Mouse (Mus musculus) testis, adult 2 months (tissue): Measurements from ENCODE around the gene Svs3b. TPM values are rescaled to one million over a fixed set of nuclear protein-coding genes. Genes with fewer than 3 reads are reported as not detected.
"Not testable (repeated sequence)": the region's sequence is repeated elsewhere in the genome, so short reads cannot be mapped to it uniquely, and the experiment has no call there.

Experiments
- H3K27ac ChIP-seq: fragments of 200-500 bp; 2 replicates; pipeline ENCODE4 v1.5.1; 2012; ENCODE audit warnings: low read depth, low read length; ENCODE audit not compliant: control insufficient read depth, insufficient read depth
- H3K27me3 ChIP-seq: fragments of 200-500 bp; 2 replicates; pipeline ENCODE4 v1.6.1; 2012; ENCODE audit warnings: mild to moderate bottlenecking, low read length, moderate library complexity; ENCODE audit not compliant: control insufficient read depth, insufficient read depth
- H3K36me3 ChIP-seq: fragments of 200-500 bp; 2 replicates; pipeline ENCODE4 v1.6.1; 2012; ENCODE audit warnings: mild to moderate bottlenecking, low read length; ENCODE audit not compliant: control insufficient read depth, insufficient read depth
- H3K4me1 ChIP-seq: fragments of 200-500 bp; 2 replicates; pipeline ENCODE4 v1.6.1; 2012; ENCODE audit warnings: low read length; ENCODE audit not compliant: control insufficient read depth, insufficient read depth
- H3K4me3 ChIP-seq: fragments of 200-500 bp; 2 replicates; pipeline ENCODE4 v1.5.1; 2012; ENCODE audit warnings: low read depth, mild to moderate bottlenecking, low read length, moderate library complexity, mixed read lengths; ENCODE audit not compliant: control insufficient read depth
- CTCF ChIP-seq: fragments of 200-500 bp; IDR thresholded peaks from 2 replicates; pipeline ENCODE4 v1.5.1; 2012; ENCODE audit warnings: low read depth, mild to moderate bottlenecking, inconsistent platforms, low read length, moderate library complexity; ENCODE audit not compliant: control insufficient read depth, insufficient read depth, insufficient replicate concordance
- POLR2A ChIP-seq: fragments of 200-500 bp; IDR thresholded peaks from 2 replicates; pipeline ENCODE4 v1.6.1; 2012; ENCODE audit warnings: low read depth, mild to moderate bottlenecking, inconsistent platforms, low read length, moderate library complexity; ENCODE audit not compliant: control insufficient read depth
- polyA plus RNA-seq: library from polyadenylated mRNA; depleted of rRNA; stranded (reverse); fragments of >200 nt; gene quantifications from 2 replicates; pipeline ENCODE4 v1.2.3, GENCODE M21; 2012; rRNA removed

The Svs3b gene
- 0.23 TPM in 1 of 2 replicates, not detected in the other for polyA plus RNA-seq

GRCm38 (mm10) chr2:164256540-164256939, at the start of gene Svs3b:
TSS of gene Svs3b (minus strand) at chr2:164256640.
- H3K27me3 ChIP-seq, H3K27ac ChIP-seq, H3K4me3 ChIP-seq, H3K36me3 ChIP-seq, H3K4me1 ChIP-seq: not testable (repeated sequence)

GRCm38 (mm10) chr2:164288968-164289367, 32.5 kb upstream of the Svs3b start, which contains the start of gene Svs3a:
TSS of gene Svs3a (plus strand) at chr2:164289268.
- H3K27me3 ChIP-seq, H3K36me3 ChIP-seq, H3K27ac ChIP-seq, H3K4me3 ChIP-seq, H3K4me1 ChIP-seq: not testable (repeated sequence)

- H3K4me1 ChIP-seq = no peaks in the 10 kb centered on the region
- no peaks in the 10 kb centered on the region for H3K27me3 ChIP-seq
- H3K36me3 ChIP-seq = no peaks in the 10 kb centered on the region
- no peak within 1 kb of the TSS for H3K4me3 ChIP-seq
- no peak for TF ChIP-seq CTCF
- no peak for TF ChIP-seq POLR2A
- no peak within 1 kb of the TSS for H3K27ac ChIP-seq
Observed at GRCm38 (mm10) chr2:164278359-164278758, 21.9 kb upstream of the Svs3b start, which contains the start of gene Svs4. TSS of gene Svs4 (minus strand) at chr2:164278459.

GRCm38 (mm10) chr2:164238366-164238765, 18.1 kb downstream of the Svs3b start, which contains the start of gene Svs2:
TSS of gene Svs2 (minus strand) at chr2:164238466.
- Histone ChIP-seq H3K4me3 (no peak within 1 kb of the TSS), H3K27me3 (no peaks in the 10 kb centered on the region), H3K27ac (no peak within 1 kb of the TSS), H3K36me3 (no peaks in the 10 kb centered on the region), H3K4me1 (no peaks in the 10 kb centered on the region)
- TF ChIP-seq CTCF (no peak), POLR2A (no peak)

- Histone ChIP-seq H3K4me3 (no peak overlapping the region), H3K4me1 (no peaks in the 10 kb centered on the region), H3K36me3 (no peaks in the 10 kb centered on the region), H3K27ac (no peak overlapping the region), H3K27me3 (no peaks in the 10 kb centered on the region)
- TF ChIP-seq CTCF = no peak
- no peak for TF ChIP-seq POLR2A
Observed at GRCm38 (mm10) chr2:164232671-164233070, 23.8 kb downstream of the Svs3b start.

- no peak overlapping the region for H3K4me3 ChIP-seq
- no peak overlapping the region for H3K27ac ChIP-seq
- H3K36me3 ChIP-seq = no peaks in the 10 kb centered on the region
- no peaks in the 10 kb centered on the region for H3K27me3 ChIP-seq
- no peaks in the 10 kb centered on the region for H3K4me1 ChIP-seq
- TF ChIP-seq CTCF (no peak), POLR2A (no peak)
Observed at GRCm38 (mm10) chr2:164228361-164229070, 27.9 kb downstream of the Svs3b start.

- H3K4me3 ChIP-seq = no peak within 1 kb of the TSS
- H3K4me1 ChIP-seq = no peaks in the 10 kb centered on the region
- H3K27me3 ChIP-seq = no peaks in the 10 kb centered on the region
- no peaks in the 10 kb centered on the region for H3K36me3 ChIP-seq
- no peak for TF ChIP-seq POLR2A
- TF ChIP-seq CTCF = no peak
- no peak within 1 kb of the TSS for H3K27ac ChIP-seq
Observed at GRCm38 (mm10) chr2:164221522-164221921, 34.9 kb downstream of the Svs3b start, which contains the start of gene Wfdc15b. TSS of gene Wfdc15b (minus strand) at chr2:164221660.

- H3K27me3 ChIP-seq = no peaks in the 10 kb centered on the region
- no peaks in the 10 kb centered on the region; the same call in 1 of the 2 replicates for H3K4me1 ChIP-seq
- no peak overlapping the region for H3K27ac ChIP-seq
- no peak for TF ChIP-seq CTCF
- no peak for TF ChIP-seq POLR2A
- no peaks in the 10 kb centered on the region for H3K36me3 ChIP-seq
- H3K4me3 ChIP-seq = no peak overlapping the region
Observed at GRCm38 (mm10) chr2:164219295-164219694, 37.1 kb downstream of the Svs3b start.
